Mouse (Mus musculus): ENCODE measurements around the gene Ank3. TPM values are rescaled to one million over a fixed set of nuclear protein-coding genes. Genes with fewer than 3 reads are reported as not detected.

Ank3 gene
- total RNA-seq, 2 experiments from 2014 or later = 58.0 to 76.6 TPM

- intact Hi-C loops (cut with DNase I) = no loop called here
- DNase-seq = no peak
Observed at GRCm38 (mm10) chr10:70063881-70064555, 665.4 kb downstream of the Ank3 start.

DNA sequence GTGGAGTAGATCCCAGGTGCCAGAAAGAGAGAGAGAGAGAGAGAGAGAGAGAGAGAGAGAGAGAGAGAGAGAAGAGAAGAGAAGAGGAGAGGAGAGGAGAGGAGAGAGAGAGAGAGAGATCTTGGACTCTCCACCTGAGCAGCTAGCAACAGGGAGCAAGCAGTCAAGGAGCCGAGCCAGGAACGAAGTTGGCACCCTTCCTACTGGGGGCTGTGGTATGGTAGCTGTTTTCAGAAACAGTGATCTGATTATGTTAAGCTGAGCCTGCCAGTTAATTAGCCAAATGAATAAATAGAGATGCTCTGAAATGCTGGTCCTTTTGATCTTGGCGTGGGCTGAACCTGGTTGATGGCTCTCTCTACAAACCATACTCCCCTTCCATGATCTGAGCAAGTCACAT lies 666.6 kb downstream of the Ank3 start:
- no peak for DNase-seq
- intact Hi-C loops (cut with DNase I) = no loop called here

DNA sequence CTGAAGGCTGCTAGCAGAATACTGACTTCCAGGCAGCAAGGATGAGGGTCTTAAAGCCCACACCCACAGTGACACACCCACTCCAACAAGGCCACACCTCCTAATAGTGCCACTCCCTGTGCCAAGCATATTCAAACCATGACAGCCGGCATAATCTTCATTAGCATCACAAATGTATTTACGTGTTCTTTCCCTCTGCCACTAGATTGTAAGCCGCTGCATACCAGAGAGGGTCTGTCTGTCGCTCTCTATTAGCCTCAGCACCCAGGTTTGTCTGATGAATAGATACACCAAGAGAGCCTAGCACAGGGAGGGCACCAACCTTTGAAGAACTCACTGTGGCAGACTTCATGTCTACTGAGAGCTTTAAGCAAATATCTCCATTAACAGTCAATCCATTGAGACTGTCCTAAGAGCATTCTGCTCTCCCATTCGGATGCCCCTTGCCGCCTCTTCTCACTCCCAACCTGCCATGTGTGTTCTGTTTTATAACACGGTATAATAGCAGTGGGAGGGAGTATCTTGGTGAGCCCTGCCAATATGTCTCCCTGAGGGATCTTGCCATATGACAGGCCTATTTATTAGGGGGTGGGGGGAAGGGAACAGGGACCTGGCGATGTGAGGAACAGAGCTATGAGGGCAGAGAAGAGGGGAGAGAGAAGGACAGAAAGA lies 668.1 kb downstream of the Ank3 start:
- intact Hi-C loops (cut with DNase I) = no loop called here
- DNase-seq = no peak

- DNase-seq = no peak
- intact Hi-C loops (cut with DNase I) = no loop called here
Observed at GRCm38 (mm10) chr10:70067169-70068115, 668.9 kb downstream of the Ank3 start.

GRCm38 (mm10) chr10:70069321-70069720 lies 670.7 kb downstream of the Ank3 start:
- DNase-seq = no peak
- intact Hi-C loops (cut with DNase I) = no loop called here

DNA sequence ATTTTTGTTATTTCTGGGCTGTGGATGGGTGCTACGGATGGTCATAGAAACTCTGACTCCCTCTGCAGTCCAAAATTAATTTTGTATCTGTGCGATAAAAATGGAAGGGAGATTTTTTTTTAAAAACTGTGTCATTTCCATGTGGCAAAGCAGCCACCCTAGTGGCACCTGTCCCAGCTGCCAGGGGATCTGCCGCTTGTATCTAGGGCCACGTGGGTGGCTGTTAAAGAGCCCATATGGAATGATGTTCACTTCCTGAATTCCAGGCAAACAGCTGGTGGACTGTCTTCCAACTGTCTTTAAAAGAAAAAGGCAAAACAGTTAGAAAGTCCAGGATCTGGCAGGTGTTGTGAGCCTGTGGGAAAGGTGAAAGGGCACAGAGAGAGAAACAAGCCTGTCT lies 672.8 kb downstream of the Ank3 start:
- no peak for DNase-seq
- intact Hi-C loops (cut with DNase I) = no loop called here

Other genes starting within 250 kb of the Ank3 start
- 100 to 1,000 TPM in 1 of 2 experiments, 10 to 100 TPM in 1; 63.9 to 131 TPM for gene Rhobtb1, start 247.3 kb upstream of the Ank3 start, total RNA-seq (2021)
- gene A930033H14Rik, start 185.7 kb upstream of the Ank3 start, total RNA-seq (2021) = 1 to 10 TPM; 3.2 to 5.1 TPM
- gene Cdk1, start 45.8 kb upstream of the Ank3 start, total RNA-seq (2021) = 10 to 100 TPM; 40.3 to 40.8 TPM